Mouse (Mus musculus): ENCODE results near the gene Ddx28.

The Ddx28 gene

GRCm38 (mm10) chr8:106011643-106011986, at the start of gene Ddx28:
Ddx28 (minus strand) TSS chr8:106011882.
- no peak for DNase-seq

DNA sequence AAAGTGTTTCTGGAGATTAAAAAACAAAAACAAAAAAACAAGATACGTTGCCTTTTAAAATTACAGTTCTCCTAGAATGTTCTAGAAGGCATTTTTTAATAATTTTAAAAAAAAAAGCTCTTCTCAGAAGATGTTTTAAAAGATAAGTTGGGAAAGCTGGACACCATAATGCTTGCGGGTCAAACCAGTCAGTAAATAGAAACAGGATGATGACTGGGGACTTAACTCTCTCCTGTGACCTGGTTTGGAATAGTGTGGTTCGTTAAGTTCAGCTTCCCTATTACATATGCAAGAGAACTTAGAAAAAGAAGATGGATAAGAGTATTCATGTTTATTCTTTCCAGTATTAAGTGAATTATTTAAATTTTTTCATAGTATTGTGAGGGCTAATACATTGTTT, 48.8 kb upstream of the Ddx28 start:
- DNase-seq = no peak

DNA sequence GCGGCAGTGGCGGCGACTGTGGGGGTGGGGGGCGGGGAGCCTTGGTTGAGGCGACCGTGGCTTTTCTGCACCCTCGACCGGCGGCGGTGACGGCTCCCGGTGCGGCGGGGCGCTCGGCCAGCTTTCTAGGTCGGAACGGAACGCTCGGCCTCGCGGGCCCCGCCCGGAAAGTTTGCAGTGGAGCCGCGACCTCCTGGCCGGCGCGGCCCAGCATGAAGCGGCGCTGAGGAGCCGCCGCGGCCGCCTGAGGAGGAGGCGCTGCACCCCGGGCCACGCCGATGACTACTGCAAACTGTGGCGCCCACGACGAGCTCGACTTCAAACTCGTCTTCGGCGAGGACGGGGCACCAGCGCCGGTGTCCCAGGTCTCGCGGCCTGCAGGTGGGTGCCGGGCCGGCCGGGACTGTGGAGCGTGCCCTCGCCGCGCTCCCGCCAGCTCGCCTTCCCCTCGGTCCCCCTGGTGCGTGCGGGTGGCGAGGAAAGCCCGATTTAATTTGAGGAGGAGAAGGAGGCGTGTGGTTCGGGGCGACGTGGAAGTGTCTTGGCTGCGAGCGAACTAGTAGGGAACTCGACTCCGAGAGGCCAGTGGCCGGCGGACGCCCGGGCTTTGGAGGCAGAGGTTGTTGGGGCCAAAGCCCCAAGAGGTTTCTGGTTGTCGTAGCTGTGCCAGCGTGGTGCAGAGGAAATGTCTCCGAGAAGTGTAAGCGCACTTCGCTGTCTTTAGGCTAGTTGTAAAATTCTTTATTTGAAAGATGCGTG, 48.1 kb upstream of the Ddx28 start:
- DNase-seq = peak in 1 of 2 experiments; percentile 65

DNA sequence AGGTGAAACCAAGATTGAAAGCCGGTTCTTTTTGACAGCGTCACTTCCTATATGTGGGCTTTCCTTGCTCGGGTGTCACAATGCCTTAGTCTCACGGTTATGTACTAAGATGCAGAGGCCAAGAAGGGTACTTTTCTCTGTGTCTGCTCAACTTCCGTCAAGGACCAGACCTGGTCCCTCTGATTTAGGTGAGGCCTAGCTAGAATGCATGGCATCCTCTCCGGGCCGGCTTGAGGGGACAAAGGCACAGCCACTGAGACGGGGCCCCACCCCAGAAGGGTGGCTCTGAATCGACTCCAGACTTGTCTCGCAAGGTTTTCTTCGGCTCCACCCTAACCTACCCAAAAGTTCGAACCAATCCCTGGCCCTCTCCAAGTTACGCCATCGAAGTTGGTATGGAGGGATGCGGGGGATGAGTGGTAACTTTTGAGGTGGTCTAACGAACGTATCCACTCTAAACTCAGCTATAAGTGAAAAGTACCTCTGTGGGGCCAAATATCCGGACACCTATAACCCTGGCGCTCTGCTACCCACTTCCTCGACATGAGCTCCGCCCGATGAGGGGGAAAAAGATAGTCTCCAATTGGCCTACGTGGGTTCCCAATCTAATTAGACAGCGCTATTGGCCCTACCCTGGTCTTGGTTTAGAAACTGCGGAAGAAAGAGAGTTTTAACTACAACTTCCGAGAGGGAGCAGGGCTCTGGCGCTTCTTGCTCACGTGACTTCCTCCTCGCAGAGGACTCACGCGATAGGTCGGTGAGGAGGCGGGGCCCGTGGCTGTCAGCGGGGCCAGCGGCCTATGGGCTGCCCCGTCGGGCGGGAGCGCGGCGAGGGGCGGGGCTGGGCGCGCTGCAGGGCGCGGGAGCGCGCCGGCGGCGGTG, 47.3 kb upstream of the Ddx28 start, which contains the start of gene Nfatc3:
Gene Nfatc3, plus strand, starts transcription at position 110 of the 882 bp plus-strand sequence.
- peak; percentile 97 to 98 for DNase-seq

DNA sequence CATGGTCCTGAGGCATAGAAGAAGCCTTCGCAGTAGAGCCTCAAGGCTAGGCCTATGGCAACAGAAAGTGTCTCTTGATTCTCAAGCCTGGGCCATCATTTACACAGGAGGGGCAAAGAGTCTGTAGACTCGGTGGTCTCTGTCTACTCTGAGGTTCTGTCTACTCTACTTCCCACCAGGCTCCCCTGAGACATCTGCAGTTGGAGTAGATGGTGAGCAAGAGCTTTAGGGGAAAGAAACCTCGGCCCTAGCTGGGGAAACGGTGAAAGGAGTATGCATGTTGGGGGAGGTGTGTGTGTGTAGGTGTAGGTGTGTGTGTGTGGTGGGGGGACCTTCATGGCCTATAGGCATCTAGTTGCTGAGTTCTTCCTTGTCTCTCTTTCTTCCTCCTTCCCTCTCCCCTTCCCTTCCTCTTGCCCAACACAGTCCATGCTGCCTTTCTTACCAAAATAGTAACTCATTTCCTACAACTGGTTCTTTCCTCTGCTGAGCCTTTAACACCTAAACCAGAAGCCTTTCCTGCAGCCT, 44.8 kb upstream of the Ddx28 start:
- DNase-seq = no peak

DNA sequence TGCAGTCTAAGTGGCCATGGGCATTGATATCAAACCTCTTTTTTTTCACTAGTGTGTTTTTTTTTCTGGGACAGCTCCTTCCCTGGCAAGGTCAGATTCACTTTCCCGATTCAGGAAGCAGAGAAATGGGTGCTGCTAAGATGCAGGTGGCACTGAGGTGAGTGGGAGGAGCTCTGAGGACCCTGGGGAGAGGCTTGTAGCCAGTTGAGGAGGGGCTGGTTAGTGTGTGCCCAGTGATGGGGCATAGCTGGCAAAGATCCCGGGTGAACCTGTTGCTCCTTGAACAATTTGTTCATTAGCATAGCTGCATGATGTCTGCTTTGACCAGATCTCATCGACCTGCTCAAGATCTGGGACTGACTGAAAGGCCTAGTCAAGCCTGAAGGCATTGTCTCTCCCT, 43.4 kb upstream of the Ddx28 start:
- peak; percentile 73 to 77 for DNase-seq

DNA sequence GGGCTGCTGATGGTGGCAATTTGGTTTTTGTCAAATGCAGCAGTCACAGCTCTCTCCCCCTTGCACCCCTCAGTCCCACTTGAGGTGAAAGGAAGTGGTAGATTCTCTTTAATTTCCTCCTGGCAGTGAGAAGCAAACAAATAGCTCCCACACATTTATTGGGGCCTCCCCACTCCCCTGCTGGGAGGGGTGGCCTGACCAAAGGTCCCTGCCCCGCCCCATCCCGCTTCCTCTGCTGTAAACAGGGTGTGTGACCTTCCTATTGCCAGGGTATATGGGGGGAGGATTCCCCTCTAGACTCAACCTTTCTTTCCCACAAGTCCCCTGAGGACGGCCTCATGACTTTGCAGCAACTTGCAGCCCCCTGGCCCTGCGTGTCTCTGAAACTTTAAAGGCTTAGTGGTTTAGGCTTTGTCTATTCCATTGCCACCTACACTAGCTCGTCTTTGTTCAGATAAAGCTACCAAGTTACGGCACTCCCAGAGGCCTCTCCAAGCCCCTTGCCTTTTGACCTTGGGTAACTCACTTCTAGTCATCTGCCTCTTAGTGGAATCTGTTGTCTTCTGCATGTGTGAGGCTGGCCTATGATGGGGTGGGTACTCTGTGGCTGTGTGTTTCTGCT, 42.6 kb upstream of the Ddx28 start:
- no peak for DNase-seq

GRCm38 (mm10) chr8:106052510-106053089, 40.9 kb upstream of the Ddx28 start:
- DNase-seq = no peak

- peak; percentile 18 to 25 for DNase-seq
Measured at GRCm38 (mm10) chr8:106051068-106051467, 39.4 kb upstream of the Ddx28 start.

- DNase-seq = no peak
Measured at GRCm38 (mm10) chr8:106049840-106050239, 38.2 kb upstream of the Ddx28 start.

DNA sequence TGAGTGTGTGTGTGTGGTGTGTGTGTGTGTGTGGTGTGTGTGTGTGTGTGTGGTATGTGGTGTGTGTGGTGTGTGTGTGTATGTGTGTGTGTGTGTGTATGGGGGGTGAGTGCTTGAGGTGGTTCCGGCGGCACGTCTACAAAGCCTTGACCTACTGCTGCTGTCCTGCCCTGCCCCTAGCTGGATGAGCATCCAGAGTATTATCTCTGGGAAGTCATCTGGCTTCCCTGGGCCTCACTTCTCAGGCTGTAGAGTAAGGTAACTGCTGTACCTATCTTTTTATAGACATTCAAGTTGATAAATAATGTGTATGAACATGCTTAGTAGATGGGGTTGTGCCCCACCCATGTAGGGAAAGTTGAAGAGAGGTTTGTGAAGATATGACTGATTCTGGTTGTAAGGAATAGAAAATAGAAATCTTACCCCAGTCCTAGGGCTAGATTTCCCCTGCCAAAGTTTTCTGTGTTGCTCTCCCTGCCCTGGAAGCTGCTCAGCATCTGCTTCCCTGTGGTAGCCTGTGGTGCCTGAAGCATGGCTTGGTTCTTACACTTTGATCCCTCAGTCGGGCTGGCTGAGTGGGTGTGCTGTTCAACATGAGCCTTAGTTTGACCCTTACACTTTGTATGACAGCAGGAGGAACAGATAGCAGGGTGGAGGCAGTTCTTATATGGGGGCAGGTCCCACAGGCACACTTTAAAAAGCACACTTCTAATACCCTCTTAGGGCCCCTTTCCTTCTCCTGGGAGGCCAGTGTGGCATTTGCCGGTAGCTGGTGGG, 36.4 kb upstream of the Ddx28 start:
- no peak for DNase-seq

DNA sequence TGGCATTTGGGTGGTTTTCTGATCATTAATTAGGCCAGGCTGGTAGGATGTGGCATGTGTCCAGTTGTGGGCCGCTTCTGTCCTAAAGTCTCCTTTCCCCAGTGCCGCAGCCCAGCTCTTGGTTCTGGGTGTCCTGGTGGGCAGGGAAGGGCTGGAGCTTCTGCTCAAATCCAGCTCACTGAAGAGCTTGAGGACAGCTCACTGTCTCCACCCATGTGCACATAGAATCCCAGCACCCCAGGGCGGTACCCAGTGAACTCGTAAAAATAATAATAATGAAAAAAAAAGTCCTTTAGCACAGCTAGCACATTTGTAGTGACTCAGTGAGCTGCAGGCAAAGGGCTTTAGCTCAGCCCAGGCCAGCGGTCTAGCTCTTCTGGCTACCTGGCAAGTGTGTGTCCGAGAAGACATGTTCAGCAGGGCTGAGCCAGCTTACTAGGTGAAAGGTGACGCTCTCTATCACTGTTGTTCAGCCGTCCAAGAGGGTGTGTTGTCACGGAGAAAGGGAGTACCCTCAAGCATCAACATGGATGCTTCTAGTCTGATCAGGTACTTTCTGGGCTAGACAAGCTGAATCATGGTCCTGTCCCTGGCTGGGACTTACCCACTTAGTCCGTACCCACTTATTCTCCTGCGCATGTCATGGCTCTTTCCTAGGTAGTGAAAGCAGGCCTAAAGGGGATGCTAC, 35.3 kb upstream of the Ddx28 start:
- no peak for DNase-seq

DNA sequence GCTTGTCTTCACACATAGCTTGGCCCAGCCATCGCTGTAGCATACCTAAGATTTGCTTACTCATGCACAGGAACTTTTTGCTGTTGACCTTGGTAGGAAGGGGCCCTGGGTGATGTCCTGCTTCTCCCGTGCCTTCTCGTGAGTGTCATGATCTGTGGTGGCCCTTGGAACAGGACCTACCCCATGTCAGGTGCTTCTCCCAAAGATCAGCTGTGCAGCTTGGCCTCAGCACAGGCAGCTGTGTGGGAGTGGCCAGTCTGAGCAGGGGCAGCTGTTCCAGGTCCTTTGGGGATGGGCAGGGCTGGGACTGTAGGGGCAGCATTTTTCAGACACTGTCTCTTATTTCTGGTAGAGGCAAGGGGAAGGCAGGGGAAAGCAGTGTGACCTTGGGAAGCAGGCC, 32.5 kb upstream of the Ddx28 start:
- DNase-seq = no peak

GRCm38 (mm10) chr8:106043055-106043454, 31.4 kb upstream of the Ddx28 start:
- DNase-seq = no peak

GRCm38 (mm10) chr8:106040218-106040617, 28.5 kb upstream of the Ddx28 start:
- DNase-seq = no peak

GRCm38 (mm10) chr8:106039605-106040004, 27.9 kb upstream of the Ddx28 start:
- DNase-seq = no peak

DNA sequence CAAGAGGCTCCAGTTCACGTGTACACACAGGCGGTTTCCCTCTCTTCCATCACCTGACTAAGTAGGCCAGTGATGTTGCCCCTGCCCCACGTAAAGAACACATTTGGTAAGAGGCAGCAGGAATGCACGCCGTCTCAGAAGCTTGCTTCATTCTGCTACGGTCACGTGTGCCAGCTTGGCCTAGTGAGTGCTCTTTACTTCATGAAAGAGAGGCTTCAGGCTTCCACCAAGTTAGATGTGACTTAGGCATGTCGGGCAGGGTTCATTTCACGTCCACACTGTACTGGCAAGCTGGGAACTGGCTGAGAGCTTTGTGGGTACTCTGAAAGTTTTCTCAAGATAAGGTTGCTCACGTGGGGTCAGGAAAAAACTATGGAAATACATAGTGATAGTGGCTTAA, 27.0 kb upstream of the Ddx28 start:
- no peak for DNase-seq

DNA sequence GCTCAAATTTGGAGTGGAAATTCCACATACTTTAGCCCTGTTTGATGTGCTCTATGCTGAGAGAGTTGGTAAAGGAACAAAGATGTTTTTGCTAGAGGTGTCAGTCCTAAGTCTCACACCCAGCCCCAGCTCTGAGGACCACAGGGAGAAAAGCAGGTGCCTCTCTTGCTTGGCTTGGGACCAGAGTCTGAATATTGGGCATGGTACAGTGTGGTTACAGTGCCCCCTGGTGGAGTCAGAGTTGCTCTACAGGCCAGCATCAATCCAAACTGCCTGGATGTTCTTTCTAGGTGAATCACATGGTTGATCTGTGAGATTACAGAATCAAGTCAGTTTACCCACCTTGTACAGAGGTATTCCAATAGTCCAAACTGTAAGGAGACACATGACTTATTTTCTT, 10.8 kb upstream of the Ddx28 start:
- DNase-seq = peak; percentile 91 to 95

DNA sequence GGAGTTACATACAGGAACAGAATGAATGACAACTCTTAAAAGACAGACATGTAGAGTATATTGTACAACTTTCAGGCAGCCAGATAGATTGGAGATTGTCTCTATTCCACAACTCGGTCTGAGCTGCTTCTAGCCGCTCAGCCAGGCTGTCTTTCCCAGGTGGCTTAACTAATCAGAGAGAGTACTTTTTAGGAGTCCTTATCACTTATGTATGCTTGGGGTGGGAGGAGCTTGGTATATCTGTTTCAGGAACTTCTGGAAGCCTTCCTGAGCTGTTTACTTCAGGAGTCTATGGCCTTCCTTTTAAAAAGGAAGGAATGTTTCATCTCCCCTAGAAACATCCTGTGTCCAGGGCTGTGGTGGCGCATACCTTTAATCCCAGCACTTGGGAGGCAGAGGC, 6.4 kb upstream of the Ddx28 start:
- DNase-seq = no peak

GRCm38 (mm10) chr8:106017130-106017529, 5.4 kb upstream of the Ddx28 start:
- no peak for DNase-seq

- no peak for DNase-seq
Measured at GRCm38 (mm10) chr8:106016284-106016683, 4.6 kb upstream of the Ddx28 start.

Measured in cerebellum, postnatal 10 days (tissue).